Mouse (Mus musculus) CH12F3 (cell line): ENCODE results near the gene Adamts15.

Source experiments
- in situ Hi-C: fragments of 300-500 bp; cut with MboI; formaldehyde crosslinking; loops from 2 replicates; pipeline ENCODE4 v1.14.3; 2020; ENCODE audit warnings: low sequenced_read_pairs

Gene Adamts15

DNA sequence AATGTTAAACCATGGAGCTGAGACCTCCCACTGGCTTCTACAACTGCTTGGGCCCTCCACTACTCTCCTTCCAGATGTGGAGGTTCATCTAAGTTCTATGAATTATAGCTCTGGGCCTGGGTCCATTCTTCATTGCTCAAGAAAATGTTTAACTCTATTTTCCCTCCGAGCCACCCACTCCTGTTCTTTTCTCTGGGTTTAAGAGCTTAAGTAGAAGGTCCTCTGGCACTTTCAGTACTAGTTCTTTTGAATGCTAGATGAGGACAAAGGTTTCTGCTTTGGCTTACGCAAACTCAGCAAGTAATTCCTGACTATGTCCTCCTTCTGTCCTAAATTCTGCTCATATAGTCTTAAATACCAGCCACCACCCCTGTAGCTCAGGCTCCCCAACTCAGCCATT lies 6.5 kb upstream of the Adamts15 start:
- in situ Hi-C loops = no loop called here

DNA sequence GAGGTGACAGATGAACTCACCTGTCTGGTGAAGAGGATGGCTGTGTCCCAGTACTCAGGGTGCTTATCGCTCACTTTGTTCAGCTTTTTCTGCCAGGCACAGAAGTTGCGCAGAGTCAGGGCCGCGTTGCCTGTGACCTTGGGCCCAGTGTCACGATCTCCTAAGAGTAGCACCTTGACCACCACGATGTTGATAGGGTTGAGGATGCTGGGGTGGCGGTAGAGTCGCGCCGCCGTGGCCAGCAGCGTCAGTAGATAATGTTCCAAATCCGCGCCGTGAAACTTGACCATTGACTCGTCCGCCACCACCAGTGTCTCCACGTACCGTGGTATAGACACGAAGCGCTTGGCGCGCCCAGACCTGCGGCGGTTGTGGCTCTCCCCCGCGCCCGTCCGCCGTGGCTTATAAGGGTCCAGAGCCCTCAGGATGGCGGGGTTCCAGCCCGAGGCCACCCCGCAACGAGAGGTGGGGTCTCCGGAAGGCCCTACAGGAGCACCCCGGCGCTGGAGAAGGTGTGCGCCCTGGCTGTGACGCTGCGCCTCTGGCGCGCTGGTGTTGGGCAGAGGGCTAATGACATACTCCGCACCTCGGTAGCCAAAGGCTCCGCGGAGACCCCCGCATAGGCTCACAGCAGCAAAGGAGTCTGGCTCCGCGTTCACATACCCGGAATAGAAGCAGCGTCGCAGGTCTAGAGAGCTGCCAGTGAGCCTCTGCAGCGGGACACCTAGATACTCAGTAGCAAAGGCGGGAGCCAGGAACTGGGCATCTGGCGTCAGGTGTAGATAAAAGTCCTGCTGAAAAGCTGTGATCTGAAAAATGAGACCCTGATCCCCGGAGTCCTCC lies 770 bp downstream of the Adamts15 start:
- in situ Hi-C loops = no loop called here

DNA sequence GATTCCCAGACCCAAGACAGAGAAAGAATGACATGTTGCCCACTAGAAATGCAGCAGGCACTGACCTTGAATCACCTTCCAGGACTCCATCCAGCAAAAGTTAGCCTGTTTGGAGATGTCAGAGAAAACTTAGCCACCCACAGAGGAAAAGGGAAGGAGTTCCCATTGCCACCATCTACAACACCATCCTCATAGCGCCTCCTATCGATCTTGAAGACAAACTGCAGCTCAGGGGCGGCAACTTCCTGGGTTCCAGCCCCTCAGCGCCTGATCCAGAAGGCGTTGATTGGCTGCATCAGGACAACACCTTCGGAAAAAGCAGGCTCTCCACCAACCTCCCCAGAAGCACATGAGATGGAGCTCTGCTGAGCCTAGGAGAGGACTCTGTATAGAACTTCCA lies 1.5 kb downstream of the Adamts15 start:
- in situ Hi-C loops = no loop called here

DNA sequence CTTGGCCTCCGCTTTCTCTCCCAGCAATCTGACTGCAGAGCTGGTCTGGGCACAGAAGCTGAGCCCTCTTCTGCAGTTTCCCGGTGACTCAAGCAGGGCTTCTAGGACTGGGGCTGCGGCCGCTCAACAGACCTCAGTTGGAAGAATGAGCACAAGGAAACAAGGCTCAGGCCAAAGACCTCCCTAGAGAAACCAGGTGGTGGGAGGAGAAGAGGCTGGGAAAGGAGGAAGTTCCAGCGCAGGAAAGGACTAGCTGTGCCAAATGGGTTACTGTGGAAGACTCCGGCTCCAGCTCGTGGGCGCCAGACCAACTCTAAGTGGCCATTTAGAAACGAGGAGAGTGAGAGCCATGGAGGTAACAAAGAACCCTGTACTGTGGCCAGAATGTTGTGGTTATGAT lies 2.6 kb downstream of the Adamts15 start:
- in situ Hi-C loops = no loop called here

DNA sequence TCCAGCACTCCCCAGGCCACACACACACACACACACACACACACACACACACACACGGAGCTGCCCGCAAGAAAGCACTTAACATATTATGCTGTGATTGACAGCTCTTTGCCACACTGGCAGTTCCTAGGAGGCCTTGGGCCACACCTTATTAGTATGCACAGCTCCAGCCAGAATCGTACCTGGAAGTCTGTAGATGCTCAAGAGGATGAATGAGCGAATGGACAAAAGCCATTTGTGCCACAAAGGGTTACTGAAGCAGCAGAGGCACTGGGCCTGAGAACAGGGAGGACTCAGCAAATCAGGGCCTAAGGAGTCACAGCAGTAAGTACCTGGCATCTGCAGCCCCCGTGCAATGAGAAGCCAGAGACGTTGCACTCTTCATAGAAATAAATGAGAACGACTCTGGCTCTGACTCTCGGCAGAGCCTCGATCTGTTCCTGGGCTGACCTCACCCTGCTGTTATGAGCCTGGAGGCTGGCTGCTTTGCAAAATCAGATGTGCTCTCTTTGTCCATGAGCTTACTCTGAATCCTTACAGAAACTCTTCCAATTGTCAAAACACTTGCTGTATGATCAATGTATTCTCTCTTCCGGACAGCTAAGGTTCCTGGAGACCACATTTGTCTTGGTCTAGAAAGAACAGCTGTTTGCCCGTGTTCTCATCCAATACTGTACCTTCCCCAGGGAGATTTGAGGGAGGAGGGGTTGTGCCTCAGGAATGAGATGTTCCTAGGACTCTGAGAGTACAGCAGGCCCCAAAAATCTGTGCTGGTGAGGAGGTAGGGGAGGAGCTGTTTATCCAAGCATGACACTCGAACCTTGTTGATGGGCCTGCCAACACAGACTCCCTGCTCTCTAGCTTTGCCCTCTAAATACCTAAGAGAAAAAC lies 3.5 kb downstream of the Adamts15 start:
- in situ Hi-C loops = no loop called here

DNA sequence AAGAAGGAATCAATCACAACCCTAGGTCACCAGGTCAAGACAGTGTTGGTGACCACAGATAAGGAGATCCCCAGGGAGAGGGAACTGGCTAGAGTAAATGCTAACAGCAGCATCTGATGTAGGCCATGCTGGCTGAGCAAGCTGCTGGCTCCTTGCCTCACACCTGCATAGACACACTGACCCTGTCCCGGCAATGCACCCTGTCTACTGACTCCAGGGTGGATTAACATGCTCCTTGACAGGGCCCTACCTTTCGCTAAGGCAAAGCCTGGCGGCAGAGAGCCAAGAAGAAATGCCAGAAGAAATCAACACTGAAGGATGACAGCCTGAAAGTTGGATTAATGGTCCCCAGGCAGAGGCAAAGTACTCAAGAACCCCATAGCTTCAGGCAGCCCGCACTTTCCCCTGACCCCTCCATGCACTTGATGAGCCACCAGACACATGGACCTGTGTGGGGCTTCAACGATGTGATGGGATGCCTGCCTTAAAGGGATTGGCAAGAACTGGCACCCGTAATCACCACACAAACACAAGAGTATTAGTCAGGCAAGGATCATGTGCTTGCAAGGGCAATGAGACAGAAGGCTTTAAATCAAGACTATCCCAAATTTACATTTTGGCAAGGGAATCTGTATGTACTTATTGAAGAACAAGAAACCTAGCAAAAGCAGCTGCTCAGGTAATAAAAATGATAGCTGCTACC lies 5.8 kb downstream of the Adamts15 start:
- in situ Hi-C loops = no loop called here

DNA sequence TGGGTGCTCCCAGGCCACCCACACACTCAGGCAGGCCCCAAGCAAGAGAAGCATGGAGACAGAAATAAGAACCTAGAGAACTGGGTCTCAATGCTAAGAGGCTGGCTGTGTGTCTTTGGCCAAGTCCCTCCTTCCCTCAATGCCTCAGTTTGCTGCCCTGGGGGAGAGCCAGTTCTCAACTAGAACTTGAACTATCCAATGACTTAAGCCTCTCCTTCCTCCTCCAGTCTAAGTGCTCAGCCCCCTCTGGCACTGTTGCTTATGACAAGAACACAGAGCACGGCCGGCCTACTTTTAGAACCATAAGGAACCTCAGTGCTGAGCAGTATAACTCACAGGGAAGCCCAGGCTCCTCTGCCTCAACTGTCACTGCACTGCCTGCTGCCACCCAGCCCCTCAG lies 8.0 kb downstream of the Adamts15 start:
- in situ Hi-C loops = no loop called here

DNA sequence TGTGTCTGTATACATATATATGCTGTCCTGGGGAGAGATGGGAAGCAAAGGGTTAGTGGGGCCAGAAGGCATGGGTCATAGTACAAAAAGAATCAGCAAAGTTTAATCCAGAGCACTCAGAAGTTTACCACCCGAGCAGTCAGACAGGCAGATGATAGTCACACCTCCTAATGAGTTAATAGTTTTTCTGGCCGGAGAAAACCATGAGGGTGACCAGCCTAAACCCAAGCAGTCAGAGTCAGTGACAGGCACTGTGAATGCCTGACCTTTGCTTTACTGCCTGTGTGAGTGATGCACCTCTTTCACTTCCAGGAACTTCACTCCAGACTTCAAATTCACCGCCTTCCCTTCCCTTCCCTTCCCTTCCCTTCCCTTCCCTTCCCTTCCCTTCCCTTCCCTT lies 8.8 kb downstream of the Adamts15 start:
- in situ Hi-C loops = no loop called here

DNA sequence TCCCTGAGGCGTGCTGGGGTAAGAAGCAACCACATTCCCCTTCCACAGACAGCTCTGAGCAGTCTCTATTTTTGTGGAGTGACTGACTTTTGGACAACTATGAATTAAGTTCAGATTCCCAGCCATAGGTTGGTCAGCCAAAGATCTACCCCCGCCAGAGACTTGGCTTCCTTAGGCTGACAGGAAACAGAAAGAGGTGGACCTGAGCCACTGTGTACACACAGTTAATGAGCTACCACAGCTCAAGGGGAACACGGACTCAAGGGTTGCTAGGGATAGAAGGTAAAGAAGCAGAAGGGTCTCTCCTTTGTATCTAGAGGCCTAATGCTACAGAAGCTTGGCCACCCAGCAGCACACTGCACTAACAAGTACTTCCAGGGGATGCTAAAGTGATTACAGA lies 10.1 kb downstream of the Adamts15 start:
- in situ Hi-C loops = no loop called here

DNA sequence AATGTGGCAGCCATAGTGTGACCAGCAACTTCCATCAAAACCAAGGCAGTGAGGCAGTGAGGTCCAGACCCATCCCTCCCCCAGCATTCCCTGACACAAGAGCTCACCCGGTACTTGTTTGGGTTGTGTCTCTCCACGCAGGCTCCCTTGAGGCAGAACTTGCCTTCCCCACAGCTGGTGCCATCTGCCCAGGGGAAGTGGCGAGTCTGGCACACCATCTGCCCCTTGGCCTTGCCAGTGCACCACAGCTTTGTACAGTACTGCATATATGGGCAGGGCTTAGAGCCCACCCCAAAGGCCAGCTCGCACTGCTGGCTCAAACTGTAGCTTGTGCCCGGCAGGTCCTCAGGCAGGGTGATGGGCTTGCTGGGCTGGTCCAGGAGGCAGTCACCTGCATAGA lies 11.8 kb downstream of the Adamts15 start:
- in situ Hi-C loops = no loop called here

DNA sequence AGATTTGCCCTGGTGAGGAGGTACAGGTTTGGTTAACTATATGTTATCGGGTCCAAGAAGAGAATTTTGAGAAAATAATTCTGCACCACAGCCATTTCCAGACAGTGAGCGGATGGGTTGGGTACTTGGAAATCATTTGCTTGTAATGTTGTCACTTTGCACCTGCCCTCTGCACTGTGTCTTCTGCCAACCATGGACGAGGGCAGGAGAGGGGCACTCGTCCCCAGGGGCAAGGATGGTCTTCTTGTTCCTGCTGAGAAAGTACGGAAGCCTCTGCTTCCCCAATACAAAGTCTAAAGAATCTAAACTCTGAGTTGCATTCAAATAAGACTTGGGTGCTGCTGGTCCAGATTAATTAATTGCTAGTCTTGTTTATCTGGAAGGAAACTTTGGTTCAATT lies 13.3 kb downstream of the Adamts15 start:
- in situ Hi-C loops = no loop called here

DNA sequence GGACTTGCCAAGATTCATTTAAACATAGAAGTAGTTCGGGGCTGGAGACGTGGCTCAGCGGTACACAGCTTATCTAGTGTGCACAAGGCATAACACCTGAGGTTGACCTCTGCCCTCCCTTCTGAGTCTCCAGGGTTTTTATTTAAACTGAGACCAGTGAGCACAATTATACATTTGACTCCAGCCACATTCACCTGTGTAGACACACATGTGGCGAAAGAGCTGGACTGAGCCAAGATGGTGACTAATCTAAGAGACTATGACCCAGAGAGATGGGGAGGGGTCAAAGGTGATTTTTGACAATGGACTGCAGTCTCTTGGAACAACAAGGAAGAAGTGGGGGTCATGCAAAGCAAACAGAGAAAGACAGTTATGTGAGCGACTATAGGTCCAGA lies 14.0 kb downstream of the Adamts15 start:
- in situ Hi-C loops = no loop called here

DNA sequence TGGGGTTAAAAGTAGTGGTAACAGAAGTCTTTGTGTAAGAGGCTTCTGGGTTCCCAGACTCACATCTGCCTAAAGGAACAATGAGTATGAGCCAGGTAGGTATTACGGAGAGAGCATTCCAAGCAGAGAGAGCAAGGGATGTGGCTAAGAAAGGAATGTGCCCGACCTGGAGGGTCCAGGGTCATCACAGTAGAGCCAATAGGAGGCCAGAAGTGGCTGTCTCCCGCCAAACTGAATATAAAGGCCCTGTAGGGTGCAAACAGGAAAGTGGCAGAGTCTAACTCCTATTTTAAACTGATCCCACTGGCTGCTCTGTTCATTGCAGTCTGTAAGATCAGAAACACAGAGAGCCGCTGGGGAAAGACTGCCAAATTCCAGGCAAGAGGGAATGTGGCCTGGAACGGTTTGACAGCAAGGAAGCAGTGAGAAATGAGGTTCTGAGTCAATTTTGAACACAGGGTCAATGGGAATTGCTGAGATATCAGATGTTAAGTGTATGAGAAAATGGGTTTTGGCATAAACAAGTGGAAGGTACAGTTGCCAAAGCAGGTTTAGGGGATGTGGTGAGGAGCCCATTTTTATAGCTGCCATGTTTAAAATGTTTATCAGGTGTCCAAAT lies 14.5 kb downstream of the Adamts15 start:
- in situ Hi-C loops = no loop called here

DNA sequence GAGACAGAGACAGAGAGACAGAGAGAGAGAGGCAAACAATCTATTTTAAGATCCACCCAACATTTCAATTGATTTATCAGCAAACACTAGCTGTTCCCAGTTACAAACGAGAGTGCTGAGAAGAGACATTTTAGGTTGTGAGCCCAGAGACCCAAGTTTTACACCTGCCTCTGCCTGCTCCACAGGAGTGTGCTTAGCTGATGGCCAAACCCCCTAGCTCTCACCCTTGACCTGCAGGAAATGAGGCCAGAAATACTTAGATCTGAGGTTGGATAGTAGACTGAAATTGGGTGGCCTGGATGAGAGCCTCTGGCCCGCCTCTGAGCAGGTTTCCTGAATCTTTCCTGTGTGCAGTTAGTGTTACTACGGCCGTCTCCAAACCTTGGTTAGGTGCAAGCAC lies 15.8 kb downstream of the Adamts15 start:
- in situ Hi-C loops = no loop called here

DNA sequence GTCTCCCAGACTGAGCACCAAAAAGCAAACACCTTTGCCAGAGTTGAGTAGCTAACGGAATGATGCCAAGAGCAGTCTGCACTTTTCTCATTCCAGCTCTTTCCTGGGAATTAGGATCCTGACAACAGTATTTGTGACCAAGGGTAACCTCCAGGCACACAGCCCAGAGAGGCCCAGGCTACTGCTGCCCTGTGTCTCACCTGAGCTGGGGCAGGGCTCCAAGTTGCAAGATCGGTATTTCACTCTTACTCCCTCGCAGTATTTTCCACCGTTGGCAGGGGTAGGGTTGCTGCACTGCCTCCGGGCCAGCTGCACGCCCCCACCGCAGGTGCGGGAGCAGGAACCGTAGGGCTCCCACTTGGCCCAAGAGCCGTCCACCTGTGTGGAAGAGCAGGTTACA lies 16.4 kb downstream of the Adamts15 start:
- in situ Hi-C loops = no loop called here

DNA sequence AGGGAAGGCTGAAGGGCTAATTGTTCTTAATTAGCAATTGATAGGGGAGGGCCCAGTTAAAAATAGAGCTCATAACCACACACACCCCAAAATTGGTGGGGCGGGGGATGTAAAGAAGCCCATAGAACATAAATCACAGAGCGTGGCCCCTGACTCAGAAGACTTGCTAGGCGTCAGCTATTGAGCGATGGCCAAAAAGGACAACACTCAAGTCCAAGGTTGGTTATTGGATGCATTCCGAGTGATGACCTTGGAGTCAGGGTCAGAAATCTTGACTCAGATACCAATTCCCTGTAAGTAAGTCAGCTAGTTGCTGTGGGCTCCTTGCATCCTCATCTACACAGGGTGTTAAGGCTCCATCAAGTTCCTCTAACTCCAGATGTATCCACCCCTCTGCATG lies 19.0 kb downstream of the Adamts15 start:
- in situ Hi-C loops = no loop called here

DNA sequence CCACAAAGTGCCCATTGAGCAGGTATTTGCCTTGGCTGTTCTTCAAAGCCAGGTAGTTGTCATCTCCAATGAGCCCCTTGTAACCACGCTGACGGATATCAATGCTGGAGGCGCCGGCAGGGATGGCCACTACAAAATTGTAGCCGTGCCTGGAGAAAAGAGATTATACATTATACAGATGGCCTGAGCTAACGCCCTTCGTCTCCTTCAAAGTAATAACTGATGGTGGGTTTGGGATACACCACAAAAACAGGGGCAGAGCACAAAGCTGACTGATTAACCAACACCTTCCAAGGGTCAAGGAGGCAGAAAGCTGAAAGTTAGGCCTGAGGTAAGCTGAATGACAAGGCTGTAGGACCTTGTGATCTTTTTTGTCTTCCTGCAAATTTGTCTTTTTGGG lies 19.6 kb downstream of the Adamts15 start:
- in situ Hi-C loops = no loop called here

DNA sequence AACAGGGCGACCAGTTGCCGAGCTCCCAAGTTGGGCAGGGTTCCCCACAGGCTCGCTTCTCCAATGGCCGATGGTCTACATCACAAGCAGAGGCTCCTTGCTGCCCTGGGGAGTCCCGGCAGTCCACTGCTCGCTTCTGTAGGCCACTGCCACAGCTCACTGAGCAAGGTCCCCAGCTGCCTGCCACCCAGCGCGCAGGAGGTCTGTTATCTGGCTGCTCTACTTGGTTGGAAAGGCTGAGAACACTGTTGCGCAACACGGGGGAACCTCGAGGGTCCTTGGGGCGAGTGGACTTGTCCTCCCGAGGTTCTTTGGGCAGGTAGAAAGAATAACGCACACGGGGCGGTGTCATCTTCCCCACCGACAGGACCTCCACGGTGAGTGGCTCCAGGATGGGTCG lies 20.1 kb downstream of the Adamts15 start:
- in situ Hi-C loops = no loop called here

DNA sequence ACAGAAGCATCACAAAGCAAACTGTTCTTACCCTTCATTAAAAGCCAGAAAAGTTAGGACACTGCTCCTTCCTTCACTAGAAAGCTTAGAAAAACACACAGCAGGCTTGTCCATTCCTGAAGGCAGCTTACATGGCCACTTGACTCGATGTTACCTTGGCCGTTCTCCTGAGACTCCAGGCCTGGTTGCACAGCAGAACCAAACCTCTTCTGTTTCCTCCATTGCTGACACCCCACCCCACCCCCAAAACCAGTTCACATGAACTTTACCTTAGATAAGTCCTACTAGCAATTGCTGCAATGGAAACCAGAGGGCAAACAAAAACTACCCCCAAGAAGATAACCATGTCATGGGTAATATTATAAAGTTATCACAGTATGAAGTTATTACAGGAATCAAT lies 25.1 kb downstream of the Adamts15 start:
- in situ Hi-C loops = no loop called here

DNA sequence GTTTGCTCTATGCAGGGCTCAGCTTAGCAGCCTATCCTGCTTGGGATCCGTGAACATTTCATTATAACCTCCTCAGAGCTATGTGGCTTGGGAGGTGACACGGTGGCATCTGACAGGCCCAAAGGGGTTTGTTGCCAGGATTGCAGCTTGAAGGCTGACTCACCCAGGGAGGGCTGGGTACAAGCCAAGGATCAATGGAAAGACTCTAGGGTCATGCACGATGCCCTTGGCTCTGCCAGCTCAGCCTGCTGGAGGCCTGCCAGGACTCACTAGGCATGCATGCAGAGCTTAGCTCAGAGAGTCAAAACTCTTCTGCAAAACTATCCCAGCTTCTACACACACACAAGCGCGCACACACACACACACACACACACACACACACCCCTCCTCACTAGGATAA lies 25.5 kb downstream of the Adamts15 start:
- in situ Hi-C loops = no loop called here

DNA sequence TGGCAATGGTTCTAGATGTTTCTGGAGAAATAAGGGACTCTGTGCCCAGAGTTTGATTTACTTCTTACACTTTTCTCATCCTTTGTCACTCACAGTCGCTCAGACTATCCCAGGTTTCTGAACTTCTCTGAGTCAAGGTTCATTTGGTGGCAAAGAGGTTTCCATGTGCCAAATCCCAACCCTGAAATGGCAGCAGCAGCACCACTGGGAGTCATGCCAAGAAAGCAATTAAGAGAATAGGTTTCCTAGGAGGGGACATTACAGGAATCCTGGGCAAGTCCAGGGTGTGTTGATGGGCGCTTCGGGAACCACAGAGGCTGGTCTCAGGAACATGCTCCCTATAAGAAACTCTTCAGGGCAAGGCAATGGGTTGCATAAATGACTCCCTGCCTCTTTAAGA lies 26.6 kb downstream of the Adamts15 start:
- in situ Hi-C loops = no loop called here
